Mouse (Mus musculus) kidney, adult 10 weeks (tissue): ENCODE measurements around the gene Nrsn2. TPM values are rescaled to one million over a fixed set of nuclear protein-coding genes. Genes with fewer than 3 reads are reported as not detected.

Experiments
- polyA plus RNA-seq: library from polyadenylated mRNA; stranded (reverse); fragments of 350-450 nt; fragmentation: Illumina TruSeq; extraction: RNeasy Lipid Tissue Mini Kit (QIAGEN cat#74804); gene quantifications from one replicate; pipeline ENCODE4 v1.2.3, GENCODE M21; 2014; ENCODE audit warnings: low read depth, low replicate concordance

The Nrsn2 gene
- polyA plus RNA-seq = not detected

GRCm38 (mm10) chr2:152376345-152376741 is at the start of gene Nrsn2:
Nrsn2 (minus strand) TSS chr2:152376638.

GRCm38 (mm10) chr2:152415287-152415686 is 38.8 kb upstream of the Nrsn2 start, which contains the start of gene 6820408C15Rik:
6820408C15Rik (plus strand) TSS chr2:152415587.

GRCm38 (mm10) chr2:152414591-152415165 is 38.2 kb upstream of the Nrsn2 start, which contains the start of gene Zcchc3:
Zcchc3 (minus strand) TSS chr2:152415027.

GRCm38 (mm10) chr2:152397680-152398435 is 21.4 kb upstream of the Nrsn2 start, which contains the start of gene Sox12:
Sox12 (minus strand) TSS chr2:152398063.

GRCm38 (mm10) chr2:152343329-152344213 is 32.9 kb downstream of the Nrsn2 start, which contains the start of gene Trib3:
Trib3 (minus strand) TSS chr2:152344032.

GRCm38 (mm10) chr2:152332101-152332825 is 44.2 kb downstream of the Nrsn2 start, which contains the start of gene Rbck1:
Rbck1 (minus strand) TSS chr2:152332653.

Other genes with a start within 250 kb of the Nrsn2 start
- gene Tcf15, start 233.1 kb downstream of the Nrsn2 start, polyA plus RNA-seq = not detected
- 145 TPM for gene Csnk2a1, start 149.8 kb downstream of the Nrsn2 start, polyA plus RNA-seq
- gene Tbc1d20, start 82.8 kb downstream of the Nrsn2 start, polyA plus RNA-seq = 22.4 TPM
- 0.44 TPM for gene Rbck1, start 44.0 kb downstream of the Nrsn2 start, polyA plus RNA-seq
- gene Trib3, start 32.6 kb downstream of the Nrsn2 start, polyA plus RNA-seq = not detected
- gene Sox12, start 21.4 kb upstream of the Nrsn2 start, polyA plus RNA-seq = 0.40 TPM
- gene Zcchc3, start 38.4 kb upstream of the Nrsn2 start, polyA plus RNA-seq = 3.2 TPM
- 0.36 TPM for gene 6820408C15Rik, start 38.9 kb upstream of the Nrsn2 start, polyA plus RNA-seq
- gene Defb23, start 88.0 kb upstream of the Nrsn2 start, polyA plus RNA-seq = not detected
- gene Defb20, start 100.4 kb upstream of the Nrsn2 start, polyA plus RNA-seq = not detected
- gene Defb22, start 113.5 kb upstream of the Nrsn2 start, polyA plus RNA-seq = not detected
- gene Defb26, start 135.1 kb upstream of the Nrsn2 start, polyA plus RNA-seq = 2.1 TPM
- gene Defb28, start 141.6 kb upstream of the Nrsn2 start, polyA plus RNA-seq = not detected
- 44.8 TPM for gene Defb29, start 163.5 kb upstream of the Nrsn2 start, polyA plus RNA-seq
- gene Gm17416, start 192.7 kb upstream of the Nrsn2 start, polyA plus RNA-seq = not detected
- not detected for gene Defb21, start 196.1 kb upstream of the Nrsn2 start, polyA plus RNA-seq
- not detected for gene Defb19, start 203.7 kb upstream of the Nrsn2 start, polyA plus RNA-seq
- gene Defb45, start 222.8 kb upstream of the Nrsn2 start, polyA plus RNA-seq = not detected
- gene Defb36, start 227.7 kb upstream of the Nrsn2 start, polyA plus RNA-seq = not detected
- gene Defb25, start 246.4 kb upstream of the Nrsn2 start, polyA plus RNA-seq = not detected